Mouse (Mus musculus): Measurements from ENCODE around the gene Cwc15. TPM values are rescaled to one million over a fixed set of nuclear protein-coding genes. Genes with fewer than 3 reads are reported as not detected.

The Cwc15 gene
- 100 to 1,000 TPM; 101 to 114 TPM for total RNA-seq (2023)

GRCm38 (mm10) chr9:14500023-14500915 is at the start of gene Cwc15, which contains the start of gene Kdm4d:
Cwc15 (plus strand) TSS chr9:14500617.
Kdm4d (minus strand) TSS chr9:14500482.

Other genes starting within 250 kb of the Cwc15 start
- 100 to 1,000 TPM; 170 to 182 TPM for gene Sesn3, start 225.6 kb upstream of the Cwc15 start, total RNA-seq (2023)
- gene Endod1, start 119.1 kb upstream of the Cwc15 start, total RNA-seq (2023): 10 to 100 TPM; 10.9 to 13.0 TPM
- gene Kdm4d, start 135 bp upstream of the Cwc15 start, total RNA-seq (2023): 1 to 10 TPM; 1.1 to 1.4 TPM
- gene Amotl1, start 144.4 kb downstream of the Cwc15 start, total RNA-seq (2023): not detected
- not detected for gene Piwil4, start 240.1 kb downstream of the Cwc15 start, total RNA-seq (2023)

Measured in B cell, adult 67 days (primary cell).